Mouse (Mus musculus): ENCODE measurements around the gene Mtss1l.
A peak's percentile ranks its signal among the peaks of the same experiment; 100 is the strongest.

The Mtss1l gene

DNA sequence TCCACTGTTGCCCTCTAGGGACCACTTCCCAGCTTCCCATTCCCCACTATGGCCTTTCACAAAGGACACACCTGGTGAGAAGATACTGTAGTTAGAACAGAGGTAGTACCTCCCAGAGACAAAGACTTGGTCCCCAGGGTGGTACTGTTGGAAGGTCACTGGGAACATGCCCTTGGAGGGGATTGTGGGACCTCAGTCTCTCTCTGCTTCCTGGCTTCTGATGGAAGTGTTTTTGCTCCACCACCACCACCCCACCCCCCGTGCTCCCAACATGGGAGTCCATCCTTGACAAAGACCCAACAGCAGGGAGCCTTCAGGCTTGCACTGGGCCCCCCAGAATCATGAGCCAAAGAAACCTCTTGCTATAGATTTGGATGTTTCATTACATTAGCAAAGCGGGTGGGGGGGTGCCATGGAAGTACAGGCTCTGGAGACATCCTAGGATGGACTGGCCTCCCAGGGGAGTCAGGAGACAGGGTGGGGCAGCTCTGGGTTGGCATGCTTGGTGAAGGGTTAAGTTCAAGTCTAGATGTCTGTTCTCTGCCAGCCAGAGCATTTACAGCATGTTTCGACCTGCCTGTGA is 14.9 kb upstream of the Mtss1l start:
- DNase-seq (ENCODE audit: low read depth, low spot score), result no peak

DNA sequence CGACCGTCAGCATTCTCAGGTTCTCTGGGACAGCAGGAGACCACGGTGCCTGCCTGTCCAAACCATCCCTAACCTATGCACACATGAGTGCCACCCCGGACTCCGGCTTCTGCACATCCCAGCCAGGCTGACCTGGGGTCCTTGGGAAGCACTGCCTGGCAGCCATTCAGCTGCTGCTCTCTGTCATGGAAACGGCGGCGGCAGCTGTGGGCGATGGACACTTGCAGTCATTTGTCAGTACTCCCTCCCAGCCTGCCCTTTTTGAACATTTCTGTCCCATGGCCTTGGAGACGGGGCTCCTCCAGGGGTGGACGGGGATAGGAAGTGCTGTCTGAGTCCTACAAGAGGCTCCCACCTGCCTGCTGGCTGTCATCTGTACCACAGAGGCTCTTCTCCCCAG is 12.8 kb upstream of the Mtss1l start:
- DNase-seq (ENCODE audit: low read depth, low spot score), result no peak

DNA sequence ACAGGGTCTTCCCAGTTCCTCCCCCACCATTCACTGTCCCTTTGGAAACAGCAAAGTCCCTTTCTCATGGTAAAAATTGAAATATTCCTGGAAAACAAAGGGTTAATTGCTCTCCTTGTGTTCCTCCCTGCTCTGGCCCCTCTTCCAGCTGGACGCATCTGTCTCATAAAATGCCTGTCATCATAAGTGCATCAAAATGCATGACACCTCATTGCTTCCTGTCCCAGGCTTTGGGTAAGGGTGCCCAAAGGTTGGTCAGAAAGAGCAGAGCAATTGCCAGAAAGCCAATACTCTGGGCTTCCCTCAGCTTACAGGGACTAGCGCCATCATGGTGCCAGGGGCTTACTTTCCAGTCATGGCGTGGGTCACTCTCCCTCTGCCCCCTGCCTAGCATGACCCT is 10.7 kb upstream of the Mtss1l start:
- DNase-seq (ENCODE audit: low read depth, low spot score), result no peak

DNA sequence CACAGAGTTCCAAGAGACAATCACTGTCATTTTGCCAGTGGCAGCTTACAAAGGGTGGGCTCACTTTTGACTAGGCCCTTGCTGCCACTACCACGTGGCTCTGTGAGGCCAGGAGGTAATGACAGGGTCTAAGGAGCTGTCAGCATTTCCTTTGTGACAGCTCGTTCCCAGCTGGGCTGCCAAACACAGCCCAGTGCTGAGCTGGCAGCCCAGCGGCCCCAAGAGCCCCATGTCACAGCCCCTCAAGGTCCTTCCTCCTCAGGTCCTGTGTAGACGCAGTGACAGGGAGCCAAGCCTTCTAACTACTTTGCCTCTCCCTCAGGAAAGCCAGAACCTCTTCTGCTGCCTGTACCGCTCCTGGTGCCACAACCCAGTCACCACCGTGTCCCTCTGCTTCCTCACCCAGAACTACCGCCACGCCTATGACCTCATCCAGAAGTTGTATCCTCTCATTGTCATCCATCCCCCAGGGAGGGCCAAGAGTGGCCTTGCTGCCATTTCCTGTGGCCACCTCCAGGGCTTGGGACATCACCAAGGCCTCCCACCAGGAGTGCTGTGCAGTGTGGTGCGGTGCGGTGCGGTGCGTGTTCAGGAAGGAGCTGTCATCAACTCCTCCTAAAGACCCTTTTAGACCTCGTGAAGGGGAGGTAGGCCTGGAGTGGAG is 9.9 kb upstream of the Mtss1l start:
- DNase-seq (ENCODE audit: low read depth, low spot score), result no peak

DNA sequence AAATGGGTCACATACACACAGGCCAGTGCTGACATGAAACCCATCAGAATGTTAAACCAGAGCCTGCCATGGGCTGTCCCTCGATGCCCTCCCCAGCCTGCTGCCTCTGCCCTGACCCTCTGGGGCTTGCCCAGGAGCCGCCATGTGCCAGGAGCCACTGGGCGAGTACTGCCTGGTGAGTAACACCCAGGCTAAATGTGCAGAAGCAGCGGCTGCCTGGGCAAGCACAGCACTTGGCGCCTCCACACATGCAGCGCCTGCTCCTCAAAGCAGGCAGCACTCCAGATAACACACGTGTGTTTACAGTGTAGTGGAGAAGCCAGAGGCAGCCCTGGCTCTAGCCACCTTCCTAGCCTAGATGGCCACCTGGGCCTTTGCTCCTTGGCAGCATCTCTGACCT is 8.2 kb upstream of the Mtss1l start:
- no peak for DNase-seq (ENCODE audit: low read depth, low spot score)

DNA sequence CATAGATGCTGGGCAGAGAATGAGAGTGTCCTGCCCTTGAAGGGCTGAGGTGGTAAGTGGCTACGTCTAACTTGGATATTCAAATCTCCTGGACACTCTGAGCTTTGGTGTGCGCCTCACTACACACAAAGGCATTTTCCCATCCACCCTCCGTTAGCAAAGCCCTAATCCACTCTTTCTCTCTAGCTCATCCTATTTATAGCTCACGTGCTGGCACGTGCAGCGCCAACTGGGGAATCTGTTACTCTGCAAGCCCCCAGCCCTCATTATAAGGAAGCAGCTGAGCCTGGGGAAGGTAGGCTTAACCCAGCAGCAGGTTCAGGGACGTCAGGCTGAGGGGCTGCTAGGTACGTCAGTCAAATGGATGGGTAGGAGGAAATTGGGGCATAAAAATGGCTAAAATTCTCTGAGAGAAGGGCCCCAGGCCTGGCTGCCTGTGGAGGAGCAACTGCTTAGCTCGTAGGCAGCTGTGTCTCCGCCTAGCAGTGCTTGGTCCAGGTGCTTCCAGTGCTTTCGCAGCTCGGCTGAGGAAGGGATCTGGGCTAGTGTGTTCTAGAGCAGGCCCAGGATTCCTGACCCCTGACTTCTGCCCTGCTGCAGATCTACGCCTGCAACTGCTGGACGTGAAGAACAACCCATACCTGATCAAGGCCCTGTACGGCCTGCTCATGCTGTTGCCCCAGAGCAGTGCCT is 6.3 kb upstream of the Mtss1l start:
- no peak for DNase-seq (ENCODE audit: low read depth, low spot score)

DNA sequence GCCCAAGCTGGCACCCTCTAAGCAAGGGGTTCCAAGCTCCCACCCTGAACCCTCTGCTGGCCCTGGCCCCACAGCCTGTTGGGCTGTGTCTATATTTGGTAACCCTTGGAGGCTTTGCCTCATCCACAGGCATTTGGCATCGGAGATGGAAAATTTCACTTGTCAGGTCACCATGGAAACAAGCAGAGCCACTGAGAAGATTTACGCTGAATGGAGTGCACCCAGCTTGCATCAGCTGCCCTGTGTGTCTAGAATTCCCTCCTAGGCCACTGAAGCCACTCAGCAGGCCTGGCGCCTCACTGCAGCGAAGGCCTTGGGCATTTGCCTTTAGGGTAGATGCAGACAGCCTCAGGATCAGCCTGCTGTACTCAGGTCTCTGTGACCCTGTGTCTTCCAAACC is 5.2 kb upstream of the Mtss1l start:
- no peak for DNase-seq (ENCODE audit: low read depth, low spot score)

DNA sequence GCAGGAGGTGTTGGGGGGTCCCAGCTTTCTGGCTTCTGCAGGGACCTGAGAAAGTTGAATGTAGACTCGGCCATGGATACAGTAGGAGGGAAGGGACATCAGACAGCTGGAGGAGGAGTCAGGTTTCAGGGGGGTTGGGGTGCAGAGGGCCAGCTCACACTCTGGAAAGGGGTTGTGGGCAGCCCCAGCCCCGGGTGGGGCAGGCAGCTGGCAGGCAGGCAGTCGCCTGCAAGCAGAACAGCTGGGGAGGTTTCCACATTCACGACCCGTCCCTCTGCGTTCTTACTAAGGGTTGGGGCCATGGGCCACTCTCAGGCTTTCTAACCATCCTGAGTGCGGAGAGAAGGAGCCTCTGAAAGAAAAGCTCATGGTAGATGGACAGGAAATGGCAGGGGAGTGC is 4.1 kb upstream of the Mtss1l start:
- no peak for DNase-seq (ENCODE audit: low read depth, low spot score)

DNA sequence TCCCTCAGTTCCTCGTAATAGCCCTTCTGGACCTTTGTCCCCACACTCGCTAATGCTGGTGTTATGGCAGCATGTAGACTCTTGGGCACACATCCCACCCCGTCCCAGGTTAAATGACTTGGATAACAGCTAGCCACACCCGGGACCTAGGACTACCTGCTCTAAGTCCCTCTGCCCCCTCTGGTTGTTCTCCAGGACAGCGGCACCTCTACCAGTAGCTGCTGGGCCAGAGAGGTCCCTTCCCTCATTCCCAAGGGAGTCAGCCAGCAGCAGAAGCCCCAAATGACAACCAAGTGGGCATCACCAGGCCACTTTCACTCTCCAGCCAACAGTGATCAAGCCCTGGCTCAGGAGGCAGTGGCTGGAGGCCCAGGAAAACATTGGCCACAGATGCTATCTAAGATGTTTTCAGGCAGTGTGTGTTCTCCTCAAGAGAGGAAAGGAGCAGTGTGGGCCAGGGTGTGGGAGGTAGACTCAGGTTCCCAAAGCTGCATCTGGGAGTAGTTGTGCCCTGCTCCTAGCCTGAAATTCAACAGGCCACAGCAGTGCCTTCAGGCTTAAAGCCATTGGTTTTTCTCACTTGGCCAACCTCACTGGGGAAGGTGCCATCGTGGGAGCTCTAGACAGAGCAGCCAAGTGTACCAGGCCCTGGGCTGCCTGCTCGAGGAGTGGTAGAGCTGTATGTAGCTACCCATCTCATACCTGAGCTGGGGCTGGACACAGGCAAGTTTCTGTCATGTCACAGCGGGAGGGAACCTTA is 2.9 kb upstream of the Mtss1l start:
- DNase-seq (ENCODE audit: low read depth, low spot score), result no peak

DNA sequence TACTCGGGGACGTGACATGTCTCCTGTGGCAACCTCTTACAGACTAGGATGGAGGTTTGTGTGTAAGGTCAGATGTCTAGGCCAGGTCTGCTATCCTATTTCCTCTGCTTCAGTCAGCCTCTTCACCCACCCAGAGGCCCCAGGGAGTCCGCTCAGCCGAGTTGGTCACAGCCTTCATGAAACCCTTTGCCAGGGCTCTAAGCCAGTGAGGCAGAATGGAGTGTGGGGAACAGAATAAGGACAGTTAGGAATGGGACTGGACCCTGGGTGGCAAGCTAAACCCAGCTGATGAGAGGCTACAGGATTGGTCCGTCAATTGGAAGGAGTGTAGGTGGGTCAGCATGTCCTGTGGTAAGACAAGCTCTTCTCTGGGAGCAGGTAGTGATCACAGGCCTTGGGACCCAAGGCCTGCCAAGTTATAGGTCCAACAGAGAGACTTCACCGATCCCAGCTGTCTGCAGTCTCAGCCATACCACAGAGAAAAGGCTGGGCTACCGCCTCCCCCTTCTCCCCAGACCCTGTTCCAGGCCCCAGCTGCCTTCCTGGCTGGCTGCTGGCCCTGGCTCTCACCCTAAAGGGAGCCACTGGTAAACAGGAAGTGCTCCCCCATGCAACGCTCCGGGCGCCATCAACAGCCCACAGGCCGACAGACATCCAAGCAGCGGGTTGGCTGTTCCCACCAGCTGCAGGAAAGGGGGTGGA is 2.2 kb upstream of the Mtss1l start:
- DNase-seq (ENCODE audit: low read depth, low spot score), result no peak

DNA sequence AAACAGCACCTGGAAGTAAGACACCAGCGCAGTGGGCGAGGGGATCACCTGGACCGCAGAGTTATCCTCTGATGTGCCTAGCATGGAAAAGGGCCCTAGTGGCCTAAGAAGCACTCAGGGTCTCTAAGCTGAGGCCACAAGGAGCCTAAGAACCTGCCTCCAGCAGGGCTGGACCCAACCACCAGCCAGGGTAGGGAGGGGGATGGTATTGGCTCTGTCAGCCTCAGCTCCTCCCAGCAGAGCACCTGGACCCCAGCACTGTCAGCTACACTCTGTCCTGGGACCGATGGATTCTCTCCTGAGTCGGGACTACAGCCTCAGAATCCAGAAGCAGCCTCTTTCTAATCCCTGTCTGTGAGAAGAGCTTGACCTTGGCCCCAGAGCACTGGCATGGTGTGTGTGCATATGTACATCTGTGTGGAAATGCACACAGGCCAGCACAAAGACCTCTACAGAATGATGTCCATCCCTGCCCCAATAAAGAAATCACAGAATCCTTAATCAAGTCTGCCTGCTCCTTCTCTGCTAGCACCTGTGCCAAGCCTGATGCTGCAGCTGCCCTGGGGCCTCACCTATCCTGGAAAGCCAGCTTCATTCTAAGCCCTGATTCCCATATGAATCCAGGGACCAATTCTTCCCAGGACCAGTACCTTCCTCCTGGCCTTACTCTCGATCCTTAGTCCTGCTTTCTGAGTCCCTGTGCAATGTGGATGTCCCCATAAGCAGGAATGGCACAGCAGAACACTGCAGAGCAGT is 1.2 kb upstream of the Mtss1l start:
- no peak for DNase-seq (ENCODE audit: low read depth, low spot score)

DNA sequence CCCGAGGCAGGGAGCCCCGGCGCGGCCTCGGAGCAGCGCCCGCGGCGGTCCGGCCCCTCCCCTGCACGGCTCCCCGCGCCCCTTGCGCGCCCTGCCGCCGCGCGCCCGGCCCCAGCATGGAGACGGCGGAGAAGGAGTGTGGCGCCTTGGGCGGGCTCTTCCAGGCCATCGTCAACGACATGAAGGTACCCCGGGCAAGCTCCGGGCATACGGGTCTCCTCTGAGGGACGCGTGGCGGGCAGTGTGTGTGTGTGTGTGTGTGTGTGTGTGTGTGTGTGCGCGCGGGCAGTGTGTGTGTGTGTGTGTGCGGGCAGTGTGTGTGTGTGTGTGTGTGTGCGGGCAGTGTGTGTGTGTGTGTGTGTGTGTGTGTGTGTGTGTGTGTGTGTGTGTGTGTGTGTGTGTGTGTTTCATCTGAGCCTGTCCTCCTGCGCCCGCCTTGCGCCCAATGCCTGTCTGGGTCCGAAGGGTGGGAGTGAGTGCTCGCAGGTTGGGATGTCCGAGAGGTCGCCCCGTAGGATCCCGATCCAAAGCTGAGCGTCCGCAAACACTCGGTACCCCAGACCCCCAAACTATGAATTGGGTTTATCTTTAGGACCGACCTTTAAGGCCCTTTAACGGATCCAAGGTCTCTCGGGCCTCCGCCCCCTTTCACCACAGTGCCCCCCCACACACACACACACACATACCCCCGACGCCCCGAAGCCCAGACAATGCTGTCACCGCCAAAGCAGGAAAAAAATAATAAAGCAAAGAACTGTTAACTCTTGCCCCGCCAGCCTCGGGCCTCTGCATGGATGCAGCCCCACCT is 534 bp downstream of the Mtss1l start:
- DNase-seq (ENCODE audit: low read depth, low spot score), result peak; percentile 72

DNA sequence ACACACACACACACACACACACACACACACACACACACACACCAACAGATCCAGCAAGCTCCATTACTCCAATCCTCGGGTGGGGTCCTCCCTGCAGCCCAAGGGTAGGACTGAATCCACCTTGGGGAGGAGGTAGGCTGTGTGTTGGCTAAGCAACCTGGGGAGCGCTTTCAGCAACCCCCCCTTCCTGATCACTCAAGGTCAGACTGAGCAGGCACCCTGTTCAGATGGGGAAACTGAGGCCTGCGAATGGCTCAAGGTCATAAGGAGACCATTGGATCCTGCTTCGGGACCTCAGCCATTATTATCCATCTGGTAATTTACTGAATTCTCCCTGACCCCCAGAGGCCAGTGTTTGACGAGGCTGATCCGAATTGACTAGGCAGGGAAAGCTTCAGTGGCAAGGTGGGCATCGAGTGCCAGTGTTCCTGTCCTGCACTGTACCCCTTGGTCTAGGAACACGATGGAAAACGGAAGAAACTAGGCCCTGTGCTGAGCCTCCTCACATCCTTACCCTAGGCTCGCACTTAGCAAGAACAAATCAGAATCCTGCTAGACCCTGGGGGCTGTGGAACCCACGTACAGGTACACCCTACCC is 1.2 kb downstream of the Mtss1l start:
- DNase-seq (ENCODE audit: low read depth, low spot score), result no peak

DNA sequence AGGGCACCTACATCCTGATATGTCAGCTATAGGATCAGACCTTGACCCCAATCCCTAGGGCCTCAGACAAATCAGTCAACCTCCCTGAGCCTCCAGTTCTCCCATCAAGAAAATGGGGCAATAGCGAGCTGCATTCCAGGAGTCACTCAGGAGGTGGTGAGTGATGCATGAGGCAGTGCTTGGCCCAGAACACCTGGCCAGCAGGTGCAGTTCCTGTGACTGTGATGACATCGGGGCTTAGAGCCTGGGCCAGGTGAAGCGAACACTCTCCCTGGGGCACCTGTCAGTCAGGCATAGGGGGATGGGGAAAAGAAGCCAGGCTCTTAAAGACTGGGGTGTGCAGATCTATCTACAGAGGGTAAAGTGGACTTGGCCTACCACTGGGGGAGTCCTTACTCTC is 3.2 kb downstream of the Mtss1l start:
- DNase-seq (ENCODE audit: low read depth, low spot score), result no peak

DNA sequence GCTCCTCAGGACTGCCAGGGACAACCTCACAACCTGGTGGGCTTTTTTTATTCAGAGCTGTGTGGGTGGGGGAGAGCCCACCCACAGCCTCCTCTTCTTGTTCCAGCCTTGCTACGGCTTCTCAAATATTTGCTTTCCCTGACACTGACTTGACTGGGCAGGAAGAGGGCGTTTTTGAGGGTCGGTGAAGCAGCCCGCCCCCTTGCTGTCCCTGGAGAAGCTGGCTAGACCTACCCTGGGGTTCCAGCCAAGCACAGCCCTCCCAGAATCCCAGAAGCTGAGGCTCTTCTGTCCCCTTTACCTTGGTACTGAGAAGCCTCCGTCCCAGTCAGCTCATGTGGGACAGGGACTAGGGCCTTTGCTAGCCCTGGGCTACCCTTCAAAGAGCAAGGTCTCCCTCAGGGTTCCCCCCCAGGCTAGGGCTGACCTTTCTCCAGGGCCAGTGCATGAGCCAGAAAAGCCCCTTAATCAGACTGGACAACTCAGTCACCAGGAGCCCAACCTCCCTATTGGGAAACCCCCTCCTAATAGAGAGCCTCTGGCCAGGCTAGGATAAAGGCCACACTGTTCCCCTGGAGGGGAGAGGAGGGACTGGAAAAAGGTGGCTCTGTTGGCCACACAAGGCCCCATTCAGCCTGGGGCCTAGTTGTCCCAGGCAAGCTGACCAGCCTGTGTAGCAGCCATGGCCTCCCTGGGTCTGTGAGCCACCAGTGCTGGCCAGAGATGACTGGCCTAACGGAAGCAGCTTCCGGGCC is 4.0 kb downstream of the Mtss1l start:
- DNase-seq (ENCODE audit: low read depth, low spot score), result no peak

DNA sequence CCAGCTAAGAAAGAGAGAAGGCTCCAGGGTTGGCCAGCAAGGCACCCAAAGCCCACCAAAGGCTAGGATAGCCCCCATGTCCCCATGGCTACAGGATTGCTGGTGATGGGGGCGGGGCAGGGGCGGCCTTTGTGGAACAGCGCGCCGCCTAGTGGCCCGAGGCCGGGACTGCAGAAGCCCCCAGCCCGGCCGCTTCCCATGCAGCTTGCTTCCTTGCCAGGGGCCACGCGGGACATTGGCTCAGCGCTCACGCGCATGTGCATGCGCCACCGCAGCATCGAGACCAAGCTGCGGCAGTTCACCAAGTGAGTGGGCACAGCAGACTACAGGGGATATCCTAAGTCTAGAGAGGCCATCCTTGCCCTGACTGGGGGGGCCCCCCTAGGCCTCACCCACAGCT is 5.6 kb downstream of the Mtss1l start:
- DNase-seq (ENCODE audit: low read depth, low spot score), result peak; percentile 88

DNA sequence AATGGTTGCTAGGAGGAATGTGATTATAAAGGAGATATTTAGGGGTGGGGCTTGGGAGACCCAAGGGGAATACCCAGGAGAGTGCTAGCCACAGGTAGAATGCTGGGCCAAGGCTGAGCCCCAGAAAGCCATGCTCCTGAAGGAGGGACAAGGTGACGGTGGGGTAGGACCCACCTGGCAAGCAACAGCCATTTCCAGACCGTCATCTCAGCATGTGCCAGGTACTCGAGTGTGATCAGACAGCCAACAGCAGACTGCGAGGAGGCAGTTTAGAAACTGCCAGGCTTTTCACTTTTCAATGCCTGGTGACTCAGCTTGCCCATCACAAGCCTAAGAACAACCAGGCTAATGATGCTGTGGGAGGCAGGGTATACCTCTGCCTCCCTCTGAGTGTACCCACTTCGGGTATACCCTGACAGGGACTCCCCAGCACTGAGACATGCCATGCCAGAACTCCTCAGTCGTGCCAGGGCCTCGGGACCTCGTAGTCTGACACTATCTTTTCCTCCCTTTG is 10.1 kb downstream of the Mtss1l start:
- no peak for DNase-seq (ENCODE audit: low read depth, low spot score)

DNA sequence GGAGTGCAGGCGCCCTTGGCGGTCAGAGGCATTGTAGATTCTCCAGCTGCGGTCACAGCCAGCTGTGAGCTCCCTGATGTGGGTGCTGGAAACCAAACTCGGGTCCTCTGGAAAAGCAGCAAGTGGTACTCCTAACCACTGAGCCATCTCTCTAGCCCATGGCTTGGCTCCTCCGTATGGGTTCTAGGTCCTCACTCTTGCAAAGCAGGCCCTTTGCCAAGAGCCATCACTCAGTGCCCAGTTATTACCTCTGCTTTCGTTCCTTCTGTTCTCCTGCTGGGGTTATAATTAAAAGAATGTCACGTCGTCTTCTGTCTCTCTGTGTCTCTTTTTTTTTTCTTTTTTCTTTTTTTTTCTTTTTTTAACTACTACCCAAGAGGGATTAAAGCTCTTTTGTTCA is 11.8 kb downstream of the Mtss1l start:
- DNase-seq (ENCODE audit: low read depth, low spot score), result no peak

DNA sequence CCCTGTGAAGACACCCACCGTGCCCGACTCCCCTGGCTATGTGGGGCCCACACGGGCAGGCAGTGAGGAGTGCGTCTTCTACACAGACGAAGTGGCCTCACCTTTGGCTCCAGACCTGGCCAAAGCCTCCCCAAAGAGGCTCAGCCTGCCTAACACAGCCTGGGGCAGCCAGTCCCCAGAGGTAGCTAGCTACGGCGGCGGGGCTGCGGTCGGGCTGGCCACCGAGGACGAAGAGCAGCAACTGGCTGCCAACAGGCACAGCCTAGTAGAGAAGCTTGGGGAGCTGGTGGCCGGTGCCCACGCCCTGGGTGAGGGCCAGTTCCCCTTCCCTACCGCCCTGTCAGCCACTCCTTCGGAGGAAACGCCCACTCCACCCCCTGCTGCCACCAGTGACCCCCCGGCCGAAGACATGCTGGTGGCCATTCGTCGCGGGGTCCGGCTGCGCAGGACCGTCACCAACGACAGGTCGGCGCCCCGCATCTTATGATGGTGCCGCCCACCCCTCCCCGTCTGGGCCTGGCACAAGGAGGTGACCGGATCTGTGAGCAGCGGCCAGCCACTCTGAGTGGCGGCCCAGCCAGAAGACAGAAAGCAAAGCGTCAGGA is 17.4 kb downstream of the Mtss1l start:
- no peak for DNase-seq (ENCODE audit: low read depth, low spot score)

Measured in ZHBTc4 (cell line).